16 mouse cellular contexts compared by ENCODE assay signal in the genomic region with DNA sequence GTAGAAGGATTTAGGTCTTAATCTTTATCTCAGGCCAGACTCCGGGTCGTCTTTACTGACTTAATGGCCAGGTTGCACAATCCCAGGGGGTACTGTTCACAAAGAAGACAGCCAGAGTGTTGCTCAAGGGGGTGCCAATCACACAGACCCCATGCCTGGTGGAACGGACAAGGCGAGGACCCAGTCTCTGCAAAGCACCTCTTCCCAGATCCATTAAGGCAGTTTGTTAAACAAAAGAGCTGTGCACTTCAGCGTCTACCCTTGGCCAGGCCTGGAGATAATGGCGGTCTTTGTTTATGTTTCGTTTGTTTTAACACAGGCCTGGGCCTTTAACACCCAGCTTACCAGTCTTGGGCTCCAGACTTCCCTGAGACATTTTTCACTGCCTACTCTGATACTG. TPM values are rescaled to one million over a fixed set of nuclear protein-coding genes. Genes with fewer than 3 reads are reported as not detected.
A peak's percentile ranks its signal among the peaks of the same experiment; 100 is the strongest.
DNase-seq lines count a peak whose midpoint lies in the region; ATAC-seq and TF ChIP-seq lines count a peak whose summit lies in the region.
"Had no signal": no experiment of that assay in that cellular context is flagged by ENCODE, and none has a peak within 500 bp of the region (broad histone marks: within the 10 kb centered on the region; RNA-seq: fewer than 3 reads in every experiment).

No protein-coding gene starts in this region.

- peak; percentile 31 for DNase-seq in forebrain, embryonic 10.5 days (ENCODE audit: extremely low spot score, low spot score)
- peak; percentile 60 for DNase-seq in intestine, embryonic 14.5 days (ENCODE audit: low spot score)
- DNase-seq in ES-CJ7 (ENCODE audit: low read depth, low spot score) = peak; percentile 70
- DNase-seq in kidney, adult 8-10 months = no peak
- no peak for DNase-seq in urinary bladder, postnatal 36 days (ENCODE audit: low spot score in 2 of 2)
- DNase-seq: cerebellum, postnatal 14 days; gastrocnemius, postnatal 10 days; layer of hippocampus, adult 9-11 months had no signal

- no peak overlapping the region for H3K9ac ChIP-seq in forebrain, embryonic 15.5 days (replicated peaks)
- no peak overlapping the region for H3K9ac ChIP-seq in intestine, embryonic 14.5 days (ENCODE audit: low read length)
- no peak overlapping the region for H3K9ac ChIP-seq in intestine, postnatal 0 days (ENCODE audit: low read depth, low read length)
- H3K9ac ChIP-seq in limb, embryonic 12.5 days (replicated peaks) = no peak overlapping the region
- H3K9ac ChIP-seq: limb, embryonic 13.5 days; neural tube, embryonic 13.5 days had no signal

- no peak for ATAC-seq in forebrain, embryonic 15.5 days (replicated peaks)
- ATAC-seq in intestine, embryonic 14.5 days (replicated peaks; ENCODE audit: low FRiP score, low TSS enrichment, low read depth) = no peak
- ATAC-seq in intestine, postnatal 0 days = no peak
- no peak for ATAC-seq in limb, embryonic 12.5 days (ENCODE audit: insufficient number of reproducible peaks, insufficient read depth, low FRiP score, low TSS enrichment, low read depth)
- ATAC-seq: inflammation-experienced regulatory T-cells, adult 6 months had no signal

- H3K4me1 ChIP-seq in forebrain, embryonic 10.5 days = peaks cover 43% of the 10 kb centered on the region
- peaks cover 22% of the 10 kb centered on the region for H3K4me1 ChIP-seq in forebrain, embryonic 15.5 days
- peaks cover 18% of the 10 kb centered on the region for H3K4me1 ChIP-seq in intestine, embryonic 14.5 days (replicated peaks; ENCODE audit: control insufficient read depth, insufficient read depth, low read length)
- peaks cover 3% of the 10 kb centered on the region; the same call in 1 of the 2 replicates for H3K4me1 ChIP-seq in intestine, postnatal 0 days (replicated peaks; ENCODE audit: control insufficient read depth, insufficient read depth, low read length)
- peaks cover 31% of the 10 kb centered on the region for H3K4me1 ChIP-seq in limb, embryonic 12.5 days (replicated peaks)

- H3K4me2 ChIP-seq in forebrain, embryonic 15.5 days (replicated peaks) = no peak overlapping the region
- H3K4me2 ChIP-seq in intestine, embryonic 14.5 days (ENCODE audit: low read length) = no peak overlapping the region
- H3K4me2 ChIP-seq in intestine, postnatal 0 days (replicated peaks; ENCODE audit: low read depth) = no peak overlapping the region
- no peak overlapping the region for H3K4me2 ChIP-seq in limb, embryonic 12.5 days
- H3K4me2 ChIP-seq: neural tube, embryonic 13.5 days had no signal

- H3K27ac ChIP-seq in forebrain, embryonic 10.5 days = peak overlapping the region; percentile 51
- no peak overlapping the region for H3K27ac ChIP-seq in forebrain, embryonic 15.5 days (replicated peaks)
- peak overlapping the region; percentile 45; the same call in 1 of the 2 replicates for H3K27ac ChIP-seq in intestine, embryonic 14.5 days (ENCODE audit: low read depth)
- no peak overlapping the region for H3K27ac ChIP-seq in intestine, postnatal 0 days (ENCODE audit: low read depth, low read length)
- 0 out of 2 replicates have a peak overlapping the region, but pooled peaks have one; percentile 4 for H3K27ac ChIP-seq in limb, embryonic 12.5 days
- H3K27ac ChIP-seq: limb, embryonic 13.5 days; neural tube, embryonic 13.5 days had no signal

- no peaks in the 10 kb centered on the region for H3K36me3 ChIP-seq in forebrain, embryonic 10.5 days (replicated peaks)
- H3K36me3 ChIP-seq in forebrain, embryonic 15.5 days = no peaks in the 10 kb centered on the region
- H3K36me3 ChIP-seq in intestine, embryonic 14.5 days (ENCODE audit: control insufficient read depth, insufficient read depth, low read length) = no peaks in the 10 kb centered on the region
- H3K36me3 ChIP-seq in intestine, postnatal 0 days (ENCODE audit: control insufficient read depth, insufficient read depth) = no peaks in the 10 kb centered on the region
- H3K36me3 ChIP-seq in limb, embryonic 12.5 days = no peaks in the 10 kb centered on the region
- H3K36me3 ChIP-seq: G1E; limb, embryonic 13.5 days; neural tube, embryonic 13.5 days had no signal

- TF ChIP-seq CTCF in intestine, postnatal 0 days (IDR thresholded peaks at IDR 0.05; ENCODE audit: low read depth) = no peak

- H3K4me3 ChIP-seq in forebrain, embryonic 10.5 days = no peak overlapping the region
- no peak overlapping the region for H3K4me3 ChIP-seq in forebrain, embryonic 15.5 days
- no peak overlapping the region for H3K4me3 ChIP-seq in intestine, embryonic 14.5 days (ENCODE audit: low read depth, low read length)
- no peak overlapping the region for H3K4me3 ChIP-seq in intestine, postnatal 0 days (ENCODE audit: low read depth, low read length)
- H3K4me3 ChIP-seq in limb, embryonic 12.5 days (replicated peaks) = no peak overlapping the region
- H3K4me3 ChIP-seq: erythroblast, embryonic 14.5 days; limb, embryonic 13.5 days; neural tube, embryonic 13.5 days had no signal

- 2% methylated on average over 7 of the region's 7 CpGs for WGBS in forebrain, embryonic 10.5 days
- 6% methylated on average over 7 of the region's 7 CpGs for WGBS in forebrain, embryonic 15.5 days
- WGBS in intestine, embryonic 14.5 days = 10% methylated on average over 7 of the region's 7 CpGs
- 24% methylated on average over 7 of the region's 7 CpGs for WGBS in intestine, postnatal 0 days
- WGBS in limb, embryonic 12.5 days = 20% methylated on average over 7 of the region's 7 CpGs

- H3K9me3 ChIP-seq in forebrain, embryonic 10.5 days = no peaks in the 10 kb centered on the region
- no peaks in the 10 kb centered on the region for H3K9me3 ChIP-seq in forebrain, embryonic 15.5 days
- no peaks in the 10 kb centered on the region for H3K9me3 ChIP-seq in intestine, embryonic 14.5 days (ENCODE audit: control insufficient read depth, low read length)
- H3K9me3 ChIP-seq in intestine, postnatal 0 days (ENCODE audit: control insufficient read depth) = no peaks in the 10 kb centered on the region
- H3K9me3 ChIP-seq in limb, embryonic 12.5 days = no peaks in the 10 kb centered on the region
- H3K9me3 ChIP-seq: G1E; limb, embryonic 13.5 days; neural tube, embryonic 13.5 days had no signal

- peaks cover 36% of the 10 kb centered on the region for H3K27me3 ChIP-seq in forebrain, embryonic 10.5 days (ENCODE audit: poor library complexity, severe bottlenecking)
- peaks cover 8% of the 10 kb centered on the region for H3K27me3 ChIP-seq in forebrain, embryonic 15.5 days
- no peaks in the 10 kb centered on the region for H3K27me3 ChIP-seq in intestine, embryonic 14.5 days (replicated peaks; ENCODE audit: control insufficient read depth, insufficient read depth, low read length)
- H3K27me3 ChIP-seq in intestine, postnatal 0 days (replicated peaks; ENCODE audit: control insufficient read depth, insufficient read depth, low read length) = no peaks in the 10 kb centered on the region
- H3K27me3 ChIP-seq in limb, embryonic 12.5 days = no peaks in the 10 kb centered on the region
- H3K27me3 ChIP-seq: limb, embryonic 13.5 days; neural tube, embryonic 13.5 days had no signal

RNA-seq across cellular contexts. Expression of gene Frs2, which starts 3.9 kb away (rescaled TPM):
- polyA plus RNA-seq in forebrain, embryonic 10.5 days (2016; fragmentation: Nextera tagmentation; extraction: Ambion mirVana) = 15.8 and 18.1 TPM in 2 replicates
- 20.0 and 23.7 TPM in 2 replicates for polyA plus RNA-seq in forebrain, embryonic 15.5 days (2015; fragmentation: Nextera tagmentation; extraction: Ambion mirVana)
- polyA plus RNA-seq in intestine, embryonic 14.5 days (2014; fragmentation: Nextera tagmentation; extraction: Ambion mirVana) = 28.0 and 28.9 TPM in 2 replicates
- 17.9 and 18.5 TPM in 2 replicates for polyA plus RNA-seq in intestine, postnatal 0 days (2015; fragmentation: Nextera tagmentation; extraction: Ambion mirVana)
- polyA plus RNA-seq in limb, embryonic 12.5 days (2016; fragmentation: Nextera tagmentation; extraction: Ambion mirVana) = 21.2 and 24.8 TPM in 2 replicates

Comparison
In these comparisons a context has a peak if more than half of its experiments do, and no peak if none do; other contexts are left out.
1. H3K27ac ChIP-seq: peak in forebrain, embryonic 10.5 days (single experiment), intestine, embryonic 14.5 days (single experiment) and limb, embryonic 12.5 days (single experiment); none in forebrain, embryonic 15.5 days (single experiment) and intestine, postnatal 0 days (single experiment).
2. DNase-seq: peak in forebrain, embryonic 10.5 days (single experiment), intestine, embryonic 14.5 days (single experiment) and ES-CJ7 (single experiment); none in kidney, adult 8-10 months (0 of 2) and urinary bladder, postnatal 36 days (0 of 2).